Mouse (Mus musculus) gastrocnemius, postnatal 4 days (tissue): Measurements from ENCODE around the gene Usp15. TPM values are rescaled to one million over a fixed set of nuclear protein-coding genes. Genes with fewer than 3 reads are reported as not detected.

ENCODE experiments used
- DNase-seq, 2 experiments: peaks; one replicate each; pipeline ENCODE4 v3.0.0; 2021 to 2022; ENCODE audit warnings: low spot score in 2 of 2, mixed read lengths in 2 of 2
- total RNA-seq, 2 experiments: library from RNA; stranded (reverse); gene quantifications; 2 replicates each; pipeline ENCODE4 v1.2.3; 2021

Gene Usp15
- total RNA-seq, 2 experiments from 2014 or later = 115 to 138 TPM

DNA sequence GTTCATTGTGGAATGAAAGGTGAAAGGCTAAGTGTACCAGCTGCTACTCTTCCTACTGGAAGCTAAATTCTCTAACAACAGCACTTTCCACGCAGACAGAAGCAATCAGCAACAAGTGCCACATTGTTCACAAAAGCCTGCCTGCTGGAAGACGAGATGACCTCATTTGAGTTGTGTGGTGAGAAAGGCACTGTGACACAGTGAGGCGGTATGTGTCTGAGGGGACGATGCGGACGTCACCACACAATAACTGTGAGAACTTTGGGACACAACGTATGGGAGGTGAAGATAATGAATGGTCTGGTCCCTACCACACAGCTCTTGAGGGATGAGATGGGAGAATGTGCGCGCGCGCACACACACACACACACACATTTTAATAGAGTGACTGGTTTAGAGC is 86.2 kb downstream of the Usp15 start:
- DNase-seq = no peak

DNA sequence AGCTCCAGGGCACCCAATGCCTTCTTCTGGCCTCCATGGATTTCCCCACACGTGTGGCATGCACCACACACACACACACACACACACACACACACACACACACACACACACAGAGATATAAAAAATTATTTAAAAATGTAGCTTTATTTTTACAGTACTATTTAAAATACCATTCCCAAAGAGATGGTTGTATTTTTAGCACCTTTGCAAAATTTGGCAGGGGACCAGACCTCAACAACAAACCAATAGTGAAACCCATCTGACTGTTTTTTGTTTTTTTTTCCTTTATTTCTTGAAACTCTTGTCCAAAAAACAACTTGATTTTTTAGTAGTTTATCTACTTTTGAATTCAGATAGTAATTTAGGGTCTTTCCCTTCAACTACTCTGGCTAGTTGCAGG is 88.3 kb downstream of the Usp15 start:
- DNase-seq = no peak

DNA sequence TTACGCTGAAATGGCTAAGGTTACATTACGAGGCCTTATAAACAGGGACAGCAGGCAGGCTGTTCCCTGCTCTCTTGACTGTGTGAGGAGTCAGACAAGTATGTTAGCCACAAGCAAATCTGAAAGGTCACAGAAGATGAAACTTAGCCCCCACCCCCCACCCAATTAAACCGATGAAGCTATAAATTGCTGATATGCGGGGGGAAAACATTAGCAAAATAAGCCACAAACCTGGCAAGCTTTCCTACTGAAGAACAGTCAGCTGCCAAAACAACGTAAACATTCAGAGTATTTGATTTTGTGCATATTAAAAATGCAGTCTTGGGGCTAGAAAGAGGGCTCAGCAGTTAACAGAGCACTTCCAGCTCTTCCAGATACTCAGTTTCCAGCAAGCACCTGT is 88.7 kb downstream of the Usp15 start:
- no peak for DNase-seq

DNA sequence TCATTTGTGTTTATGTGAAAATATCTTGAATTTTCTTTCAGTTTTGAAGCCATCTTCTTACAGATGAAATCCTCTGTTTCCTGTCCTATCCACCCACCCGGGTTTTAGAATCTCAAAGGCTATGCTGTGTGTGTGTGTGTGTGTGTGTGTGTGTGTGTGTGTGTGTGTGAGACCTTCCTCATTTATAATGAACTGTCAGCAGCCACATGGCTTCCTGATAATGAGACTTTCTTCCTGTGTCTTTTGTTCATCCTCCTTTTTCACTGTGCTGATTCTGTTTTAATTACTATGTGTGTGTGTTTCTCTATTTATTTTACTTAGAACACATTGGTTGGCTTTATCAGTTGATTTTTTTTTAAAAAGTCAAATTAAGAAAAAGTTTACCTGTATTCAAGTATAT is 95.5 kb downstream of the Usp15 start:
- no peak for DNase-seq

DNA sequence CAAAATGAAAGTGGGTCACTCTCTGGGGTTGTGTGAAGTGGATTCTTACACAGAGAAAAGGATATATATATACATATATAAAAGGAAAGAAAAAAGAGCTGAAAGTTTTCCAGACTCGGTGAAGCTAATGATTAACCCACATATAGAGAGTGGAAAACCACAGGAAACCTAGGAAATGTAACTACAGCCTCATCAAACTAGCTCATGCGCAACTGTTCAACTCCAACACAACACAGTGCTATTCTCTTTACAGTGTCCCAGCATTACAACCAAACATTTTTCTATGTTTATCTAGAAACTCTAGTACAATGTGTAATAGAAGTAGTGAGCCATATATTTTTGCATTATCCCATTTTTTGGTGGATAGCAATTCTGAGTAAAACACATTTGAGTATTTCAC is 96.2 kb downstream of the Usp15 start:
- DNase-seq = no peak

DNA sequence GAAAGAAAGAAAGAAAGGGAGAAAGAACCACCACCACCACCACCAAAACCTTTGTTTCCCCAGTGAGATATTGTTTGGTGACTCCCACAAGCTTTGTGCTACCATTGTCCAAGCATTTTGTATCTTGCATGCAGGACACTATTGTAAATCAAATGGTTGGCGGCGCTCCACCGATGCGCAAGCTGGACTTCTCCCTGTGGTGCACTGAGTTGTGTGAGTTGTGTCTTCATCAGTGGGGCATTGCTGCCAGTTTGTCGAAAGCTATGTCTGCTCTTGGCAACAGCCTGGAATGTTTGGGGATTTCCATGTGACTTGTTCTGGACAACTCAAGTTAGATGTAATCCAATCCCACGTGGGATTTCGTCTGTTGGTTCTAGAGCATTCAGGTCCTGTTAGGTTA is 102.3 kb downstream of the Usp15 start:
- no peak for DNase-seq

DNA sequence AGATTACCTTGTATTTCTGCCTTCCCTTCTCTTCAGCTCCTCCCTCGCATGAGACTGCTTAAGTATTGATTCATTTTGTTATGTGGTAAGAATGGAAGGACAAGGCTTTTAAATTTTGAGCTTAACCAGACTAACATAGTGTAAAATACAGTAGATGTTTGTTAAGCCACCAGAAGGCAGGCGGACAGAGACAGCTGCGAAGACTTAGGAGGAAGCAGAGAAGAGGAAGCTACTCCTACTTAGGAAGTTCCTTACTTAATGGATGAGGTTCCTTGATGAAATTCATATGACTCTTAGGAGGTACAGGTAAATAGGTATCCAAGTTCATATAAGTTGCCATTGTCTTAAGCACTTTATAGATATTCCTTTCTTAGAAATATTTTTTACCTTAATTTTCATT is 104.2 kb downstream of the Usp15 start:
- DNase-seq = no peak

DNA sequence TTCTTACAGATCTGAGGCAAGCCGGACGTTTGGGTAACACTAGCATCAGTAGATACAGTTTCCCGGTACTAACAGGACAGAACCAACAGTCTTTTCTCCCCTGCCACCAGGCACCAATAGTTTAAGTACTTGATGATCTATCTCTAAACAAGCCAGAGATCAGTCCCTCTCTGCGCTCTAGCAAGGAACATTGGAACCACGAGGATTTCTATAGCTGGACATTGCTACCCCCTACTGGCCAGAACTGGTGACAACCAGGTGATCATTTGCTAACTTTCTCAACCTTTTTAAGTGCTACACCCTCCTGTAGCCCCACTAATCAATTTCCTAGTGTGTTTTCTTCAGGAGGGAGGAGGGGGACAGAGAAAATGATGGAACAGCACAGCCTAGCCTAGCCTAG is 105.1 kb downstream of the Usp15 start:
- no peak for DNase-seq

DNA sequence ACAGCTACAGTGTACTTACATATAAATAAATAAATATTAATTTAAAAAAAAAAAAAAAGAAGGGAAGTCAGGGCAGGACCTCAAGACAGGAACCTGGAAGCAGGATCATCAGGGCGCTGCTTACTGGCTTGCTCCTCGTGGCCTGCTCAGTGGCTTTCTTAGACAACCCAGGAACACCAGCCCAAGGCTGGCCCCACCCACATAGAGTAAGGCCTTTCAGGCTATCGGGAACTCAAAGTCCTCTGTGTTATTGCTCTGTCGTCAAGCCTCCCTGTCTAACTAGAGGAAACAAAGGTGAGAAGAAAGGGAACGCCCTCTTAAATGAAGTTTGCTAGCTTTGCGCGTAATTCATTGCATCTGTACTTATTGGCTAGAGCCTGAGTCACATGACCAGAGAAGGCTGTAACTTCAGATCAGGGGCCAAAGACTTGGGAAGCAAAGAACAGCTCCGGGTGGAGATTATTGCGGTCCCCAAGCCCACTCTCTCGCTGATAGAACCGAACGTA is 107.3 kb downstream of the Usp15 start:
- DNase-seq = no peak

DNA sequence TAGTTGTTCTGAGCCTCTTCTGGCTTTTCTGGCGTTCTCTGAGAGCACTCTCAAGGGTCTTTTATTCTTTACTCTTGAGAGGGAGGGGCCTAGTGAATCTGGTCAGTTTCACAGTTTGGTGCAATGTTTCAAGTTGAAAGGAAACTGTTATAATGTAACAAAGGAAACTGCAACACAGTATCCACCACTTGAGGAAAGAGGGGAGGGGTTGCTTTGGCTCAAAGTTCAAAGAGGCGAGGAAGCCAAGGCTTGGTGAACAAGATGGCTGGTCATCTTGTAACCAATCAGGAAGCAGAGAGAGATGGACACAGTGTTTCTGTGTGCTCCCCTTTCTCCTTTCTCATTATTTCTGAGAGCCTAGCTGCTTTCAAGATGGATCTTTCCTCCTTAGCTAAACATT is 109.9 kb downstream of the Usp15 start:
- no peak for DNase-seq

DNA sequence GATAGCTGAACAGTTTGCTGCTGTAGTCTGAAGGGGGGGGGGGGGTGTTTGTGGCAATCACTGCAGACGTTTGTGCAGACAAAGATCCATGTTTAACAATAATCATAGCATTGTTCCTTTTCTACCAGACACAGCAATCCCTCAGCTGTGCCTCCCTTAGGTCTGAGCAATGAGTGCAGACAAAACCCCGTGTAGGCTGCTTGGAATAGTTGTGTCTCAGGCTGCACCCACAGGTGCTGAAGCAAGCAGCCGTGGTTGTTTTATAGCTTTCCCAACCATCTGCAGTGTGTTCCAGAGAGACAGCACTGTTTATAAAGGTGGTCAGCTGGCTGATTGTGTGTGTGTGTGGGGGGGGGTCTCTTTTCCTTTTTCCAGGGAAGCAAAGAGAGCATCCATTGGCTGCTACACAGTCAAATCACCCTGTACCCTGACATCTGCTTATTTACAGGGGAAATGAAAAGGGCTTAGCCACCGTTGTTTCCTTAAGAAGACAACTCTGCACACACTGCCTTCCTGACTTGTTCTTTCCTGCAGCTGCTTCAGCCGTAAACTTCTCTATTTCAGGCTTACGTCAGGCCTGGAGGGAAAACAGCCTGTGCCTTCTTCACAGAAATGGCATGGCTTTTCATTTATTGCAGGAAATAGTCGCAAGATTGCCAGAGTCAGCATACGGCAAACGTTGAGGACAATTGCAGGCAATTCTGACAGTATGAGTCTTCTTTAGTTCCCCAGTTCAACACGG is 111.7 kb downstream of the Usp15 start:
- no peak for DNase-seq

DNA sequence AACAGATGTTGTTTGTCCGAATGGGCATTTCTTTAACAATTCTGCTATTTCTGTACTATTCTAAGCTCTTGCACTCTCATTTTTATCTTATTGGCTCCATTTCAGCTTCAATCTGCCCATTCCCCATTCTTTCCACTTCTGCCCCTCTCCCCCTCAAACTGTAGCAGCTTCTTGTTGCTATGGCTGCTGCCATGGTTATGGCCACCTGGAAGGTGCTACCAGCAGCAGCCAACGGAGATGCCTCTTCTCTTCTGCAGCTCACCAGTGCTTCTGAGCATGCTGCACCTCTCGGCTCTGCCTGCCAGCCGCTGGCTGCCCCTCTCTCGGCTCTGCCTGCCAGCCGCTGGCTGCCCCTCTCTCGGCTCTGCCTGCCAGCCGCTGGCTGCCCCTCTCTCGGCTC is 112.5 kb downstream of the Usp15 start:
- no peak for DNase-seq

DNA sequence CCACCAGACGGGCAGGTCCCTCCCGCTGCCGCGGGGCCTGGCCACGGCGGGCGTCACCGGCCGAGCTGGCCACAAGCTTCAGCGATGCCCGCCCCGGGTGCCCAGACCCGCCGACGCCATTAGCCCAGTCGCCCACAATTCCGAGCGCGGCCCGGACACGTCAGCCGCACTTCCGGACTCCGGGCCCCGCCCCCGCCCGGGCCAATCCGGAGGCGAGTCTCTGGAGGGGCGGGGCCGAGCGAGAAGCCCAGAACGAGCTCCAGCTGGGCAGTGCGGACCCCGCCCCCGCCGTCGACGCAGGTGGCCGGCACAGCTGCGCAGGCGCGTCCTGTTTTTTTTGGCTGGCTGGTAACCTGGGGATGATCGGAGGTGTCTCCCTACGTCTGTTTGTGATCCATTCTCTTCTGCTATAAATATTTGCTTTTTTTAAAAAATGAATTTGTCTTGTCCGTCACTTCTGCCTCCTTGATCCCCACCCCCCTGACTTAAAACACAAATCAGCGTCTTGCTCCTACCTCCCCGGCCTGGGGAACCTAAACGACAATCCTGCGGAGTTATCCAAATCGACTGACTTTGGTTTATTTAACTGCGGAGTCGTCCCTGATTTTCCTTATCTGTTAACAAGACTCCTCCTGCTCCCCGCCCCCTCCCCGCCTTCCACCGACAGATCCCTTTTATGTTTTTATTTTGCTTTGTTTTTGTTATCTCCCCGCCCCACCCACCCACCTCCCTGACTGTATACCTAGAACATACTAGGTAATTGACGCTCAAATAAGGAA is 120.4 kb downstream of the Usp15 start, which contains the start of gene Mon2:
Gene Mon2, minus strand, starts transcription at position 261 of the 779 bp plus-strand sequence.
- peak; percentile 95 to 97 for DNase-seq

DNA sequence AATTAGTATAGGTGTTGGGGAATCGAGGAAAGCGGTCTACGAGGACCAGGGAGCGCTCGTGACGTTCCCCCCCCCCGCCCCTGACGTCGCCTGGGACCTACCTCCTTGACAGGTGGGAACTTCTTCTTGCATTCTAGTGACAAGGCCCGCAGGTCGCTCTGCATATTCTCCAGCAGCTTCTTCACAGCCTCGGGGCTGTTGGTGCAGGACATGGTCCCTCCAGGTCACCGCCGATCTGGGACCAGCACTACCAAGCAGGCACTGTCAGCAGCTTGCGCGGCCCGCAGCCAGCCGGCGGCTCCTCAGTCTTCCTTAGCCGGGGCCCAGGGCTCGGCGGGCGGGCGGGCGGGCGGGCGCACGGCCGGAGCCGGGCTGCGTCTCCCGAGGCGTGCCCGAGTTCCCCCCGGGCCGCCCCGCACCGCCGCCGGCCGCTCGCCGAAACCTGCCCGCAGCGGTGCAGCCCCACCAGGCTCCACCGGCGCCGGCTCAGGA is 121.0 kb downstream of the Usp15 start:
- no peak for DNase-seq

DNA sequence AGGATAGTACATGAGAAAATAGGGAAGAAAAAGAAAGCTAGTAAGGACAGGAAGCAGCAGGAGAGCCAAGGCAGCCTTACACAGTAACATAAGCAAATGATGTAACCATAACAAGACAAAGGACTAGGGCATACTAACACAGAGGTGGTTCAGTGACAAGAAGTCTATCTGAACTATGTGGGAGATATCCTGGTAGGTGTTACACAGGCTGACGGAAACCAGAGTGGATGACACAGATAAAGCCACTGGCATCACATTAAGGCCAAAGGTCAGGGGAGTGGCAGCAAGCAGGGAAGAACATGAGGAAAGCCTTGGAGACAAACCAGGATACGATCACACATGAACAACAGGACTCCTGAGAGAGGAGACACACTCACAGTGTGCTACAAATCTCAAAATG is 124.8 kb downstream of the Usp15 start:
- DNase-seq = no peak

DNA sequence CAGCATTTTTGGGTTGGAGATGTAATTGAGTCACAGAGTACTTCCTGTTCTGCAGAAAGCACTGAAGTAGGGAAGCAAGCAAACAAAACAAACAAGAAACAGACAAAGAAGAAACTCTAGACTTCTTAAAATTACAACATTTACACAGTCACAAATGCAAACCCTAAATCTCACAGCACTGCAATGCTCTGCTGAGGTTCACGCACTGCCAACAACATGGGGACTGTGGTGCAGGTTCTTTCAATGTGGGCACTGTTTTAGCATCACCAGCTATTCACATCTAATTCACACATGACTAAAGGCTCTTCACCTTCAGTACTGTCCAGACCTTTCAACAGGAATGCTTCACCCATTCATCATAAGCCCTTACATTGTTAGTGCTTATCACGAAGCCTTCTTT is 133.8 kb downstream of the Usp15 start:
- no peak for DNase-seq

DNA sequence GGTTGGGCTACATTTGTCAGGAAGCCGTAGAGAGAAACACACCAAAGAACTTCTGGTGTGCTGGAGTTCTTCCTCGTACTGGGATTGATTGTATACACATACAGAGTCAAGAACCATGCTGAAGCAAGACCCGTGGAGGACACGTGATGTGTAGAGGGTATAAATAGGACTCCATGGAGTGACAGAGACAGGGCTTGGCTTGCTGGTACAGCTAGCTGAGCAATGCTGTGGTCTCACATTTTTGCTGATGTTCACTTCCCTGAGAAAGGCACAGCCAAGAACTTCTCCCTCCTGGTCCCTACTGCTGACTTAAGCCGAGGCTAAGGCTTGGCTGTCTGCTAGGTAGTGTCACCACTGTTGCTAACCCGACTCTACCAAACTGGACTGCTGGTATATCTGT is 136.0 kb downstream of the Usp15 start:
- no peak for DNase-seq

DNA sequence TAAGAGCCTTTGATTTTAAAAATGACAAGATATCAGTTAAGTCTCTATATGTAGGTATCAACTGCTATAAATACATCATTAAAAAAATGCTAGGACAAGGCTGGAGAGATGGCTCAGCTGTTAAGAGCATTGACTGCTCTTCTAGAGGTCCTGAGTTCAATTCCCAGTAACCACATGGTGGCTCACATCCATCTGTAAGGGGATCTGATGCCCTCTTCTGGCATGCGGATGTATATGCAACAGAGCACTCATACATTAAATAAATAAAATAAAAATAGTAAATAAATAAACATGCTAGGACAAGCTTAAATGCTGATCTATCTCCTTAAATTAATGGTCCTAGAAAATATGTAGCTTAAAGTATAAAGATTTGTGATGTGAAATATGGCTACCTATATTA is 139.7 kb downstream of the Usp15 start:
- DNase-seq = no peak

DNA sequence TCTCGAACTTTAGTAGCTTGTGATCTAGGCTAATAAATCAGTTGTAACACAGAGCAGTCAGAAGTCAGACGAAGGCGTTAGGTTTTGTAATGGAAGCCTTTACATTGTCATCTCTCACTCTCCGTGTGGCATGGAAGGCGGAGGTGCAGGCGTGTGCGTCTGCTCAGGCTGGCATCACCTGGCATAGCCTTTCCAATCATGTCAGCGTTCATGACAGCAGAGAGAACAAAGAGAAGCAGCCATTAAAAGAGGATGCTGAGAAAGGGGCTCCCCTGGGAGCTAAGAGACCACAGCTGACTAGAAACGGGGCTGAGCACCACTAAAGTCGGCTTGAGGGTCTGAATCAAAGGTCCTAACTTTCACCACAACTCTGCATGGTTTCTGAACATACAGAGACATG is 140.3 kb downstream of the Usp15 start:
- DNase-seq = no peak

DNA sequence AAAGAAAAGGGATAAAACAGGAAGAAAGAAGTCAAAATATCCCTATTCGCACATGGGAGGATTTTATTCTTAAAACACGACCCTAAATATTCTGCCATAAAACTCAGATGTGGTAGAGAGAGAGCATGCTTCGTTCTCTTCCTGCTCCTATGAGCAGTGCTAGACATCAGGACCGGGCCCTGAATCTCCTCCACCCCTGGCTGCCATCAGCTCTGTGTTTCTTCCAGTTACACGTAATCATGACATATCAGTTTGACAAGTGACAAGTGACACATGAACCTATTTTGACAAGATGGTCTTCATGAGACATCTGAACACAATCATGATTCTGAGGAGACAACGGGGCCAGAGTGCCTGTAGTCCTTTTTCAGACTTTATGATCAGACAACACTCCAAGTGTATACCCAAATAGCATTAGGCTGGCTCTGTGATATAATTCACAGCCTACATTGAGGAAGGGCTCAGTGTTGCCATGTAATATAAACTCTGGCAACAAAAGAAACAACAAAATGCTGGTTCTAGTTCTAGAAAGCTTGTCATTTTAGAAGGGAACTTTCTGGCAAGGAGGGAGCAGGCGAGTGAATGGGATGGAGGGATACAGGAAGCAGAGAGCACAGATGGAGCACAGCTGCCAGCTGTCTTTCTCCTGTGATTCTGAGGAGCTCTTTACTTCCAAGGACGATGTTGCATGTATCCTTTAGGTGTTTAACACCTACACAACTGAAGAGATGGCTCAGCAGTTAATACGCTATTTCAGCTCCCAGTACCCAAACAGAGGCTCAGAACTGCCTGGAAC is 141.4 kb downstream of the Usp15 start:
- DNase-seq = no peak
